Mouse (Mus musculus) frontal cortex, postnatal 10 days (tissue): ENCODE measurements at regions not wholly inside any gene's neighbourhood (a gene's known extent, or its start where the extent isn't known, plus 50 kb on each side); places are given as distances from the start of the nearest gene placed in this dataset.
A peak's percentile ranks its signal among the peaks of the same experiment; 100 is the strongest.

Experiments
- DNase-seq, 2 experiments: peaks; one replicate each; pipeline ENCODE4 v3.0.0; 2022; ENCODE audit warnings: low spot score in 2 of 2, mixed read lengths in 1 of 2

- DNase-seq = no peak
Observed at GRCm38 (mm10) chr3:134105112-134105511, 131.2 kb upstream of the Cxxc4 start.

- no peak for DNase-seq
Observed at GRCm38 (mm10) chr3:134105567-134105966, 130.7 kb upstream of the Cxxc4 start.

- no peak for DNase-seq
Observed at GRCm38 (mm10) chr3:134114501-134114900, 121.8 kb upstream of the Cxxc4 start.

GRCm38 (mm10) chr3:134115007-134115406 lies 121.3 kb upstream of the Cxxc4 start:
- DNase-seq = no peak

- DNase-seq = no peak
Observed at GRCm38 (mm10) chr3:134118898-134119297, 117.4 kb upstream of the Cxxc4 start.

GRCm38 (mm10) chr3:134124982-134125381 lies 111.3 kb upstream of the Cxxc4 start:
- no peak for DNase-seq

- DNase-seq = no peak
Observed at GRCm38 (mm10) chr3:134130412-134130811, 105.9 kb upstream of the Cxxc4 start.

- DNase-seq = no peak
Observed at GRCm38 (mm10) chr3:134145251-134145650, 91.0 kb upstream of the Cxxc4 start.

GRCm38 (mm10) chr3:134145935-134146334 lies 90.3 kb upstream of the Cxxc4 start:
- no peak for DNase-seq

- peak; percentile 48 to 57 for DNase-seq
Observed at GRCm38 (mm10) chr3:134146373-134147224, 89.7 kb upstream of the Cxxc4 start.

GRCm38 (mm10) chr3:134162288-134162687 lies 74.0 kb upstream of the Cxxc4 start:
- DNase-seq = no peak

- DNase-seq = no peak
Observed at GRCm38 (mm10) chr3:134169922-134170321, 66.4 kb upstream of the Cxxc4 start.

- DNase-seq = no peak
Observed at GRCm38 (mm10) chr3:134172357-134172756, 63.9 kb upstream of the Cxxc4 start.

GRCm38 (mm10) chr3:134178491-134179054 lies 57.7 kb upstream of the Cxxc4 start:
- no peak for DNase-seq

GRCm38 (mm10) chr3:134184042-134184441 lies 52.2 kb upstream of the Cxxc4 start:
- DNase-seq = no peak
